Mouse (Mus musculus): ENCODE measurements around the gene Rag2.

GRCm38 (mm10) chr2:101649114-101649671 is 24.7 kb downstream of the Rag2 start, which contains the start of the genes Rag1 and B230118H07Rik:
- TF ChIP-seq CTCF (IDR thresholded peaks at IDR 0.05) (no peak), EP300 (IDR thresholded peaks at IDR 0.05; ENCODE audit: insufficient read depth, low read depth, low read length) (no peak), POLR2A (IDR thresholded peaks at IDR 0.05; ENCODE audit: insufficient read depth, low read depth, low read length) (no peak)

Data from heart, adult 2 months (tissue).